Mouse (Mus musculus) forebrain, embryonic 10.5 days (tissue): Measurements from ENCODE around the gene Klf2. TPM values are rescaled to one million over a fixed set of nuclear protein-coding genes. Genes with fewer than 3 reads are reported as not detected.

Source experiments
- DNase-seq: peaks from one replicate; pipeline ENCODE4 v3.0.0-alpha.2; 2017; ENCODE audit warnings: low spot score; ENCODE audit errors: extremely low spot score
- H3K27ac ChIP-seq: fragments of 300-500 bp; sonication (generic); 2 replicates; pipeline ENCODE4 v1.5.1; 2016; ENCODE audit warnings: mild to moderate bottlenecking
- H3K27me3 ChIP-seq: fragments of 300-500 bp; sonication (generic); 2 replicates; pipeline ENCODE4 v1.6.1; 2016; ENCODE audit warnings: mild to moderate bottlenecking; ENCODE audit not compliant: poor library complexity, severe bottlenecking
- H3K36me3 ChIP-seq: fragments of 300-500 bp; sonication (generic); replicated peaks from 2 replicates; pipeline ENCODE4 v1.6.1; 2016; ENCODE audit warnings: mild to moderate bottlenecking, moderate library complexity
- H3K4me1 ChIP-seq: fragments of 300-500 bp; sonication (generic); 2 replicates; pipeline ENCODE4 v1.6.1; 2016
- H3K4me3 ChIP-seq: fragments of 300-500 bp; sonication (generic); 2 replicates; pipeline ENCODE4 v1.5.1; 2016; ENCODE audit warnings: mild to moderate bottlenecking, moderate library complexity
- H3K9me3 ChIP-seq: fragments of 300-500 bp; sonication (generic); 2 replicates; pipeline ENCODE4 v1.6.1; 2016; ENCODE audit warnings: mild to moderate bottlenecking, moderate library complexity
- WGBS: fragments of 180-500 bp; shearing (Covaris S2); methylation state at CpG from one replicate; pipeline ENCODE4 v1.1.7; 2016; 5-methylcytosine and 5-hydroxymethylcytosine counted together
- polyA plus RNA-seq: library from polyadenylated mRNA; unstranded; fragments of >200 nt; fragmentation: Nextera tagmentation; extraction: Ambion mirVana; gene quantifications from 2 replicates; pipeline ENCODE4 v1.2.1, GENCODE M21; 2016

Klf2 gene
- polyA plus RNA-seq, 1 experiment from 2014 or later, result 2.6 TPM

- WGBS, result 88% methylated on average over 10 of the region's 10 CpGs
- H3K27me3 ChIP-seq, result peaks cover 45% of the 10 kb centered on the region
- no peak for DNase-seq
- no peak overlapping the region for H3K27ac ChIP-seq
- peaks cover 13% of the 10 kb centered on the region for H3K4me1 ChIP-seq
- H3K4me3 ChIP-seq, result no peak overlapping the region
- no peaks in the 10 kb centered on the region for H3K36me3 ChIP-seq
- no peaks in the 10 kb centered on the region for H3K9me3 ChIP-seq
Observed at GRCm38 (mm10) chr8:72324036-72324706, 5.3 kb downstream of the Klf2 start.

- Histone ChIP-seq H3K4me1 (peaks cover 8% of the 10 kb centered on the region), H3K36me3 (no peaks in the 10 kb centered on the region), H3K27ac (no peak overlapping the region), H3K4me3 (no peak overlapping the region), H3K27me3 (peaks cover 39% of the 10 kb centered on the region), H3K9me3 (no peaks in the 10 kb centered on the region)
- DNase-seq, result no peak
- WGBS, result 74% methylated on average over 2 of the region's 2 CpGs
Observed at GRCm38 (mm10) chr8:72324708-72325107, 5.9 kb downstream of the Klf2 start.

- Histone ChIP-seq H3K4me3 (no peak overlapping the region), H3K36me3 (no peaks in the 10 kb centered on the region), H3K9me3 (no peaks in the 10 kb centered on the region), H3K4me1 (peaks cover 10% of the 10 kb centered on the region), H3K27me3 (no peaks in the 10 kb centered on the region; the same call in 1 of the 2 replicates), H3K27ac (no peak overlapping the region)
- no peak for DNase-seq
- WGBS, result 91% methylated on average over 3 of the region's 3 CpGs
Observed at GRCm38 (mm10) chr8:72329116-72329515, 10.3 kb downstream of the Klf2 start.

GRCm38 (mm10) chr8:72330806-72331516 lies 12.1 kb downstream of the Klf2 start:
- no peaks in the 10 kb centered on the region for H3K27me3 ChIP-seq
- H3K36me3 ChIP-seq, result peaks cover 9% of the 10 kb centered on the region
- DNase-seq, result no peak
- H3K9me3 ChIP-seq, result no peaks in the 10 kb centered on the region
- peaks cover 10% of the 10 kb centered on the region for H3K4me1 ChIP-seq
- H3K4me3 ChIP-seq, result no peak overlapping the region
- no peak overlapping the region for H3K27ac ChIP-seq
- 87% methylated on average over 6 of the region's 6 CpGs for WGBS

GRCm38 (mm10) chr8:72331631-72332030 lies 12.8 kb downstream of the Klf2 start:
- 91% methylated on average over 4 of the region's 4 CpGs for WGBS
- H3K4me1 ChIP-seq, result peaks cover 10% of the 10 kb centered on the region
- peaks cover 15% of the 10 kb centered on the region for H3K36me3 ChIP-seq
- no peaks in the 10 kb centered on the region for H3K27me3 ChIP-seq
- DNase-seq, result no peak
- no peaks in the 10 kb centered on the region for H3K9me3 ChIP-seq
- no peak overlapping the region for H3K27ac ChIP-seq
- H3K4me3 ChIP-seq, result no peak overlapping the region

GRCm38 (mm10) chr8:72333429-72334143 lies 14.8 kb downstream of the Klf2 start:
- 52% methylated on average over 3 of the region's 3 CpGs for WGBS

GRCm38 (mm10) chr8:72334144-72334641 lies 15.4 kb downstream of the Klf2 start:
- no peaks in the 10 kb centered on the region for H3K9me3 ChIP-seq
- no peak overlapping the region for H3K4me3 ChIP-seq
- H3K4me1 ChIP-seq, result peaks cover 10% of the 10 kb centered on the region
- WGBS, result 85% methylated on average over 4 of the region's 4 CpGs
- H3K27ac ChIP-seq, result no peak overlapping the region
- H3K27me3 ChIP-seq, result no peaks in the 10 kb centered on the region
- peaks cover 41% of the 10 kb centered on the region for H3K36me3 ChIP-seq
- DNase-seq, result no peak

More at GRCm38 (mm10) chr8:72333429-72334143, 14.8 kb downstream of the Klf2 start:
- no peak for DNase-seq
- H3K27ac ChIP-seq, result no peak overlapping the region
- H3K4me3 ChIP-seq, result no peak overlapping the region
- H3K9me3 ChIP-seq, result no peaks in the 10 kb centered on the region
- no peaks in the 10 kb centered on the region for H3K27me3 ChIP-seq
- H3K4me1 ChIP-seq, result peaks cover 10% of the 10 kb centered on the region
- H3K36me3 ChIP-seq, result peaks cover 34% of the 10 kb centered on the region

- Histone ChIP-seq H3K4me3 (no peak overlapping the region), H3K27ac (no peak overlapping the region), H3K36me3 (peaks cover 61% of the 10 kb centered on the region), H3K4me1 (peaks cover 10% of the 10 kb centered on the region), H3K27me3 (no peaks in the 10 kb centered on the region), H3K9me3 (no peaks in the 10 kb centered on the region)
- no peak for DNase-seq
- WGBS, result 90% methylated on average over 2 of the region's 2 CpGs
Observed at GRCm38 (mm10) chr8:72336273-72336672, 17.4 kb downstream of the Klf2 start.

- peaks cover 10% of the 10 kb centered on the region for H3K4me1 ChIP-seq
- no peak overlapping the region for H3K4me3 ChIP-seq
- H3K27me3 ChIP-seq, result no peaks in the 10 kb centered on the region
- H3K9me3 ChIP-seq, result no peaks in the 10 kb centered on the region
- no peak overlapping the region for H3K27ac ChIP-seq
- H3K36me3 ChIP-seq, result peaks cover 69% of the 10 kb centered on the region
- no peak for DNase-seq
Observed at GRCm38 (mm10) chr8:72337034-72337433, 18.2 kb downstream of the Klf2 start.

- WGBS, result 89% methylated on average over 5 of the region's 5 CpGs
- no peaks in the 10 kb centered on the region for H3K27me3 ChIP-seq
- H3K4me3 ChIP-seq, result no peak overlapping the region
- no peaks in the 10 kb centered on the region for H3K4me1 ChIP-seq
- H3K27ac ChIP-seq, result no peak overlapping the region
- H3K36me3 ChIP-seq, result peaks cover 93% of the 10 kb centered on the region
- no peaks in the 10 kb centered on the region for H3K9me3 ChIP-seq
- DNase-seq, result no peak
Observed at GRCm38 (mm10) chr8:72342556-72343300, 23.9 kb downstream of the Klf2 start.

- no peak overlapping the region for H3K4me3 ChIP-seq
- peaks cover 93% of the 10 kb centered on the region for H3K36me3 ChIP-seq
- no peaks in the 10 kb centered on the region for H3K4me1 ChIP-seq
- no peak for DNase-seq
- WGBS, result 89% methylated on average over 4 of the region's 4 CpGs
- no peaks in the 10 kb centered on the region for H3K27me3 ChIP-seq
- no peak overlapping the region for H3K27ac ChIP-seq
- H3K9me3 ChIP-seq, result no peaks in the 10 kb centered on the region
Observed at GRCm38 (mm10) chr8:72343725-72344124, 24.9 kb downstream of the Klf2 start.

GRCm38 (mm10) chr8:72347553-72347952 lies 28.7 kb downstream of the Klf2 start:
- Histone ChIP-seq H3K36me3 (peaks cover 65% of the 10 kb centered on the region), H3K4me3 (no peak overlapping the region), H3K4me1 (no peaks in the 10 kb centered on the region), H3K27ac (no peak overlapping the region), H3K27me3 (no peaks in the 10 kb centered on the region), H3K9me3 (no peaks in the 10 kb centered on the region)
- WGBS, result 85% methylated on average over 1 of the region's 1 CpGs
- no peak for DNase-seq
